Mouse (Mus musculus) hindbrain, postnatal 0 days (tissue): ENCODE results near the gene Glt1d1. TPM values are rescaled to one million over a fixed set of nuclear protein-coding genes. Genes with fewer than 3 reads are reported as not detected.
A peak's percentile ranks its signal among the peaks of the same experiment; 100 is the strongest.
"Not testable (repeated sequence)": the region's sequence is repeated elsewhere in the genome, so short reads cannot be mapped to it uniquely, and the experiment has no call there.

Experiments used
- ATAC-seq: fragments of 200-750 bp; cut with Nextera tagmentation; 2 replicates; pipeline ENCODE4 v1.8.0; 2017; ENCODE audit warnings: mild to moderate bottlenecking, moderate TSS enrichment, moderate library complexity
- DNase-seq: peaks from one replicate; pipeline ENCODE4 v3.0.0-alpha.2; 2015; ENCODE audit warnings: low spot score
- H3K27ac ChIP-seq: fragments of 300-500 bp; sonication (generic); 2 replicates; pipeline ENCODE4 v1.5.1; 2014; ENCODE audit warnings: mild to moderate bottlenecking
- H3K27me3 ChIP-seq: fragments of 300-500 bp; sonication (generic); 2 replicates; pipeline ENCODE4 v1.6.1; 2014; ENCODE audit warnings: low read length, mixed read lengths; ENCODE audit not compliant: insufficient read depth
- H3K36me3 ChIP-seq: fragments of 300-500 bp; sonication (generic); 2 replicates; pipeline ENCODE4 v1.6.1; 2014; ENCODE audit warnings: low read length, mixed read lengths; ENCODE audit not compliant: insufficient read depth
- H3K4me1 ChIP-seq: fragments of 300-500 bp; sonication (generic); 2 replicates; pipeline ENCODE4 v1.6.1; 2014; ENCODE audit warnings: antibody characterized with exemption, low read length, mixed read lengths; ENCODE audit not compliant: insufficient read depth
- H3K4me2 ChIP-seq: fragments of 300-500 bp; sonication (generic); 2 replicates; pipeline ENCODE4 v1.6.1; 2014; ENCODE audit warnings: low read depth, mild to moderate bottlenecking, low read length, moderate library complexity, mixed read lengths
- H3K4me3 ChIP-seq: fragments of 300-500 bp; sonication (generic); 2 replicates; pipeline ENCODE4 v1.5.1; 2014; ENCODE audit warnings: low read length
- H3K9ac ChIP-seq: fragments of 300-500 bp; sonication (generic); replicated peaks from 2 replicates; pipeline ENCODE4 v1.6.1; 2014; ENCODE audit warnings: mild to moderate bottlenecking, low read length, moderate library complexity, mixed read lengths
- H3K9me3 ChIP-seq: fragments of 300-500 bp; sonication (generic); 2 replicates; pipeline ENCODE4 v1.6.1; 2016; ENCODE audit warnings: low read length, mixed read lengths
- CTCF ChIP-seq: IDR thresholded peaks from 2 replicates; pipeline ENCODE4 v1.5.1; 2016; ENCODE audit warnings: antibody characterized with exemption, control low read depth, low read depth
- WGBS: fragments of 180-500 bp; shearing (Covaris S2); extraction: QIAGEN DNeasy Blood & Tissue Kit; methylation state at CpG from one replicate; pipeline ENCODE4 v1.1.7; 2014; 5-methylcytosine and 5-hydroxymethylcytosine counted together
- polyA plus RNA-seq: library from polyadenylated mRNA; unstranded; fragments of >200 nt; fragmentation: Nextera tagmentation; extraction: Ambion mirVana; gene quantifications from 2 replicates; pipeline ENCODE4 v1.2.1, GENCODE M21; 2015
- total RNA-seq: library from RNA; depleted of rRNA; stranded (reverse); fragments of >200 nt; gene quantifications from 2 replicates; pipeline ENCODE4 v1.2.3, GENCODE M21; 2014

The Glt1d1 gene
- total and polyA plus RNA-seq, 2 experiments from 2014 or later = 2.9 to 8.9 TPM

DNA sequence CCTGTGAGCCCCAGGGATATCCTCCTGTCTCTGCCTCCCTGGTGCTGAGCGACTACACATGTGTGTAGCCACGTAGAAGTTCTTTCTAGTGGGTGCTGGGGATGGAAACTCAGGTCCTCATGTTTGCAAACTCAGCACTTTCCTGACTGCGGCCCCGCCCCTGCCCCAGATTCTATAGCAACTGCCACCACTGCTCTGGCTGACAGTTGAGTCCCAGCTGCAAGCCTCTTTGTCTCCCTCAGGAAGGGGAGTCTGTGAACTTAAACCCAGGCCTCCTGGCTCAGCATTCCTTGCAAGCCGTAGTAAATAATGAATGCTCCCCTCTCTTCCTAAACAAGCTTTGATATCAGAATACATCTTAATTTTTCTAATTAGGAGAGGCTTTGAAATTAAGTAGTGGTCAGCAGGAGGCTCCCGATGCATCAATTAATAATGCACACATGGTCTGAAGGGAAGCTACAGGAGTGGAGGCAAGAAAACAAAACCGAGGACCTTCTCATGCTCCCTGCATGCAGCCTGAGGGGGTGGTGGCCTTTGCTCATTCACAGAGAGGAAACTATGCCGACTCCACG lies 71.6 kb downstream of the Glt1d1 start:
- Histone ChIP-seq H3K4me1 (no peaks in the 10 kb centered on the region), H3K9ac (no peak overlapping the region), H3K27me3 (no peaks in the 10 kb centered on the region), H3K27ac (no peak overlapping the region), H3K36me3 (no peaks in the 10 kb centered on the region), H3K4me2 (no peak overlapping the region), H3K9me3 (no peaks in the 10 kb centered on the region), H3K4me3 (no peak overlapping the region)
- ATAC-seq (no peak), DNase-seq (no peak)
- WGBS = 45% methylated on average over 9 of the region's 9 CpGs
- TF ChIP-seq CTCF = no peak

- Histone ChIP-seq H3K36me3 (no peaks in the 10 kb centered on the region), H3K27me3 (no peaks in the 10 kb centered on the region), H3K9ac (no peak overlapping the region), H3K4me3 (no peak overlapping the region), H3K4me2 (no peak overlapping the region), H3K4me1 (no peaks in the 10 kb centered on the region), H3K9me3 (no peaks in the 10 kb centered on the region), H3K27ac (no peak overlapping the region)
- ATAC-seq = no peak
- TF ChIP-seq CTCF = no peak
- WGBS = 95% methylated on average over 9 of the region's 9 CpGs
- DNase-seq = no peak
Measured at GRCm38 (mm10) chr5:127705225-127705624, 73.2 kb downstream of the Glt1d1 start.

GRCm38 (mm10) chr5:127705976-127706375 lies 73.9 kb downstream of the Glt1d1 start:
- H3K9me3 ChIP-seq = no peaks in the 10 kb centered on the region
- no peaks in the 10 kb centered on the region for H3K4me1 ChIP-seq
- ATAC-seq (no peak), DNase-seq (no peak)
- no peaks in the 10 kb centered on the region for H3K27me3 ChIP-seq
- no peak overlapping the region for H3K4me2 ChIP-seq
- 84% methylated on average over 8 of the region's 8 CpGs for WGBS
- TF ChIP-seq CTCF = no peak
- H3K27ac ChIP-seq = no peak overlapping the region
- H3K36me3 ChIP-seq = no peaks in the 10 kb centered on the region
- no peak overlapping the region for H3K9ac ChIP-seq
- no peak overlapping the region for H3K4me3 ChIP-seq

DNA sequence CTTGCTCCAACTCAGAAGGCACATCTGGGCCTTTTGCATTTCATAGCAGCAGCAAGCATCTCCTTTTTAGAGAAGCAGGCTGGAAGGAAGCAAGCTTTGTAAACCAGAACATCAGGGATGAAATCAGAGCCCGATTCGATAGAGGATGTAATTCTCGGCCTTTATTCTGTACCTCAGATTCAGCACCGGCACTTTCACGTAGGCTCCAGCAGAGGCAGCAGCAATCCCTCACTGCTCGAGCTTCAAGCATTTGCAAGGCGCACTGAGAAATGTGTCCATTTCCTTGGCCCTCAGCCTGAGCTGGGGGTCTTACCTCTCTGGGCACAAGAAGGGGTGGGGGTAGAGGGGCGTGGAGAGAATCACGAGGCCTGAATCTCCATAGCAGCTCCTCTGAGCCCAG lies 76.1 kb downstream of the Glt1d1 start:
- H3K27me3 ChIP-seq = no peaks in the 10 kb centered on the region
- no peak overlapping the region for H3K4me3 ChIP-seq
- no peak overlapping the region for H3K9ac ChIP-seq
- H3K4me1 ChIP-seq = no peaks in the 10 kb centered on the region
- ATAC-seq (no peak), DNase-seq (peak; percentile 28)
- peak; percentile 57 for TF ChIP-seq CTCF
- 74% methylated on average over 9 of the region's 9 CpGs for WGBS
- H3K36me3 ChIP-seq = no peaks in the 10 kb centered on the region
- H3K27ac ChIP-seq = no peak overlapping the region
- no peaks in the 10 kb centered on the region; the same call in 1 of the 2 replicates for H3K9me3 ChIP-seq
- no peak overlapping the region for H3K4me2 ChIP-seq

DNA sequence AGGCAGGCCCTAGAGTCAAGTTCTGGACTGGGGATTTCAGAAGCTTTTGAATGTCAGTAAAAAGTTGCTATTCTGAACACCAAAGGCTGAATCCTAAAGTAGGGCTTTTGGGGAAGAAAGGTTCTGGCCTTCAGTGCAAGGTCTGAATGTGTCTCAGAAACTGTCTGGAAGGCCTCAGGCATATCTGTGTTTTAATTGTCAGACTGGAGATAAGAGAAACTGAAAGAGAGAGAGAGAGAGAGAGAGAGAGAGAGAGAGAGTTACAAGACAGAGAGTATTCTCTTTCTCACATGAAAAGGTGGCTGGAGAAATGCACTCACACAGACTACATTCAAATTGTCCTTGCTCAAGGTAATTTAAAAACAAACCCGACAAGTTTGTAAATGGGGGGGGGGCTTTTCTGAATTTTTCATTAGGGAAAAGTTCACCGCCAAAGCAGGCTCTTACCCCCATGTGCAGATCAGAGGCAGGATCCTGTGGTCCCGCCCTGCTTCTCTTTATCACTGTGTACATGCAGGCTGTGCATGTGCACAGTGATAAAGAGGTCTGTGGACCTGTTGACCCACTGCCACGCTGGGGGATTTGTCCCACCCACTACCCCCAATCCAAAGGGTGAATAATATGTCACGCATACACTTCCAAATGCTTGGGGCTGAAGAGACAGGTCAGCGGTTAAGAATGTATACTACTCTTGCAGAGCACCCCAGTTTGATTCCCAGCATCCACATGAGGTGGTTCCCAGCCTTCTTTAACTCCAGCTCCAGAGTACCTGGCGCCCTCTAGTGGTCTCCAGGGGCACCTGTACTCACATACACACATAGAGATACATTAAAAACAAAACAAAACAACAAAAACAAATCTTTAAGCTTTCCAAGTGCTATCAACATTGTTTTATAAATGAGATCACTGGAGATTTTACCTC lies 83.0 kb downstream of the Glt1d1 start:
- Histone ChIP-seq H3K27ac (no peak overlapping the region), H3K4me3 (no peak overlapping the region), H3K4me2 (no peak overlapping the region), H3K36me3 (no peaks in the 10 kb centered on the region), H3K4me1 (no peaks in the 10 kb centered on the region), H3K9me3 (no peaks in the 10 kb centered on the region; the same call in 1 of the 2 replicates), H3K9ac (no peak overlapping the region), H3K27me3 (no peaks in the 10 kb centered on the region)
- TF ChIP-seq CTCF = peak; percentile 21; the same call in 1 of the 2 replicates
- 77% methylated on average over 7 of the region's 7 CpGs for WGBS
- ATAC-seq = no peak
- DNase-seq = no peak

DNA sequence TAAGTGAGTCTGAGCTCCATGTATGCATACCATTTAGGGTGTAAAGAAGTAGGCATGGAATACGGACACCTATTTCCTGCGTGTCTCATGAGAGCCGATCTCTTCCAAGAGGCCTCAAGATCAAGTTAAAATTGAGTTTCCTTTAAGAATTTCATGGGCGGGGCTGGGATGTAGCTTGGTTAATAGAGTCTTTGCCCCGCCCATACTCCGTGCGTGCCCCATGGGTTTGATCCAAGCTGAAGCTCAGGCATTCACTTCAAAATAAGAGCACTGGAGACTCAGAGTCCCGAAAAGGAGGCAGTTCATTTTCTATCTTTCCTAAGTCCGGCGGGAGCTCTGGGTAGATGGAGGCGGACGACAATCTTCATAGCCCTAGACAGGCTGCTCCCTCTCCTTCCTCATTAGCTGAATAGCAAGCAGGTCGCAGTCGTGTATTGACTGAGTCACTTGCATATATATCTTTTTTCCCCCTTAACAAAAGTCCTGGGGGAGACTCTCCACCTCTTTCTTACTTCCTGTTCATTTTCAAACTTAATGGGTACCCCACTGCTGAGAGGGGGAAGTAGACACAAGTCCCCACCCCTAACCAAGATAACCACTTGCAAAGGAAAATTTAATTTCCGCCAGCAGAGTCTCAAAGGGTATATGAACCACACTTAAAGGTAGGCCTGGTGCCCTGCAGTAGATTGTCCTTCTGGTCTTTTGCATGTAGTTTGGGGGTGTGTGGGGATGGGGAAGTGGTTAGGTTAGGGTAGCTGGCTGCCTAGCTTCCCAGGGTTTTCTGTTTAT lies 88.7 kb downstream of the Glt1d1 start:
- no peak overlapping the region for H3K27ac ChIP-seq
- no peak for TF ChIP-seq CTCF
- no peak overlapping the region for H3K4me3 ChIP-seq
- H3K4me1 ChIP-seq = no peaks in the 10 kb centered on the region
- H3K27me3 ChIP-seq = no peaks in the 10 kb centered on the region
- no peaks in the 10 kb centered on the region for H3K36me3 ChIP-seq
- DNase-seq (peak; percentile 80), ATAC-seq (peak; percentile 59; the same call in 1 of the 2 replicates)
- no peaks in the 10 kb centered on the region for H3K9me3 ChIP-seq
- H3K4me2 ChIP-seq = peak overlapping the region; percentile 19; the same call in 1 of the 2 replicates
- H3K9ac ChIP-seq = no peak overlapping the region
- 28% methylated on average over 15 of the region's 15 CpGs for WGBS

DNA sequence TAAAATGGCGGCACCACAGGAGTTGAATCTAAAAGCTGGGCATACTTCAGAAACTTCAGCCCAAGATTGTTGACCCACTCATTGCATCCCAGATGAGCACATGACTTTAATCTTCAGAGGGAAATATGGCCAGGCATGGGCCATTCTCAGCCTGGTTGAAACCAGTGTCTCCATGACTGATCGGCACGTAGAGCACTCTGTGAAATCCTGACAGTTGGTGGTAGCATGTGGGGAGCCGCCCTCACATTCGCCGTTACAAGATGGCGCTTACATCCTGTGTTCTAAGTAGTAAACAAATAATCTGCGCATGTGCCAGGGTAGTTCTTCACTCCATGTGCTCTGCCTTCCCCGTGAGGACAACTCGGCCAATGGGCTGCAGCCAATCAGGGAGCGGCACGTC lies 90.1 kb downstream of the Glt1d1 start:
- not testable (repeated sequence) for H3K27me3 ChIP-seq, ATAC-seq, DNase-seq, H3K9me3 ChIP-seq, H3K27ac ChIP-seq, H3K4me2 ChIP-seq, H3K9ac ChIP-seq, H3K36me3 ChIP-seq, H3K4me3 ChIP-seq, H3K4me1 ChIP-seq
- WGBS = over 99% methylated on average over 12 of the region's 12 CpGs
